Mouse (Mus musculus) layer of hippocampus, postnatal 14 days (tissue): Measurements from ENCODE around the gene Tmem131l. TPM values are rescaled to one million over a fixed set of nuclear protein-coding genes. Genes with fewer than 3 reads are reported as not detected.

Source experiments
- DNase-seq, 2 experiments: peaks; one replicate each; pipeline ENCODE4 v3.0.0; 2021 to 2022; ENCODE audit warnings: low spot score in 2 of 2, mixed read lengths in 1 of 2
- total RNA-seq, 2 experiments: library from RNA; stranded (reverse); gene quantifications; 2 replicates each; pipeline ENCODE4 v1.2.3; 2021

The Tmem131l gene
- total RNA-seq, 2 experiments from 2014 or later = 31.2 to 42.6 TPM

GRCm38 (mm10) chr3:83980231-83980872 is 59.6 kb downstream of the Tmem131l start:
- DNase-seq = peak in 1 of 2 experiments; percentile 55

GRCm38 (mm10) chr3:83978497-83979410 is 61.2 kb downstream of the Tmem131l start:
- DNase-seq = no peak

GRCm38 (mm10) chr3:83977817-83978216 is 62.2 kb downstream of the Tmem131l start:
- DNase-seq = no peak

- no peak for DNase-seq
Observed at GRCm38 (mm10) chr3:83976161-83976560, 63.8 kb downstream of the Tmem131l start.

GRCm38 (mm10) chr3:83973339-83973738 is 66.6 kb downstream of the Tmem131l start:
- DNase-seq = no peak

GRCm38 (mm10) chr3:83970629-83971028 is 69.3 kb downstream of the Tmem131l start:
- no peak for DNase-seq

GRCm38 (mm10) chr3:83969081-83969480 is 70.9 kb downstream of the Tmem131l start:
- no peak for DNase-seq

GRCm38 (mm10) chr3:83967791-83968190 is 72.2 kb downstream of the Tmem131l start:
- no peak for DNase-seq

- DNase-seq = no peak
Observed at GRCm38 (mm10) chr3:83965333-83965732, 74.6 kb downstream of the Tmem131l start.

GRCm38 (mm10) chr3:83963705-83964104 is 76.3 kb downstream of the Tmem131l start:
- no peak for DNase-seq

GRCm38 (mm10) chr3:83962571-83962970 is 77.4 kb downstream of the Tmem131l start:
- DNase-seq = no peak

- DNase-seq = no peak
Observed at GRCm38 (mm10) chr3:83962076-83962475, 77.9 kb downstream of the Tmem131l start.

- no peak for DNase-seq
Observed at GRCm38 (mm10) chr3:83958951-83959681, 80.9 kb downstream of the Tmem131l start.

- DNase-seq = no peak
Observed at GRCm38 (mm10) chr3:83953879-83954278, 86.1 kb downstream of the Tmem131l start.

- DNase-seq = no peak
Observed at GRCm38 (mm10) chr3:83948801-83949200, 91.2 kb downstream of the Tmem131l start.

- DNase-seq = no peak
Observed at GRCm38 (mm10) chr3:83947476-83948245, 92.3 kb downstream of the Tmem131l start.

GRCm38 (mm10) chr3:83946848-83947247 is 93.1 kb downstream of the Tmem131l start:
- peak in 1 of 2 experiments; percentile 49 for DNase-seq

- DNase-seq = no peak
Observed at GRCm38 (mm10) chr3:83943691-83944090, 96.3 kb downstream of the Tmem131l start.

- no peak for DNase-seq
Observed at GRCm38 (mm10) chr3:83943212-83943611, 96.8 kb downstream of the Tmem131l start.

GRCm38 (mm10) chr3:83941921-83942320 is 98.1 kb downstream of the Tmem131l start:
- no peak for DNase-seq

GRCm38 (mm10) chr3:83938871-83939270 is 101.1 kb downstream of the Tmem131l start:
- no peak for DNase-seq
